ENCODE assay signal across 7 mouse cellular contexts in genomic region chr3:51510903-51511302, GRCm38 (mm10). TPM values are rescaled to one million over a fixed set of nuclear protein-coding genes. Genes with fewer than 3 reads are reported as not detected.
A peak's percentile ranks its signal among the peaks of the same experiment; 100 is the strongest.
DNase-seq lines count a peak whose midpoint lies in the region; ATAC-seq and TF ChIP-seq lines count a peak whose summit lies in the region.

No protein-coding gene starts in this region.

- peak; percentile 85 for TF ChIP-seq CTCF in hindbrain, postnatal 0 days (IDR thresholded peaks at IDR 0.05; ENCODE audit: low read depth)
- peak; percentile 88; the same call in 1 of the 2 replicates for TF ChIP-seq CTCF in small intestine, adult 2 months (IDR thresholded peaks at IDR 0.05; ENCODE audit: extremely low read depth, insufficient read length, insufficient replicate concordance, low read depth, low read length)

- no peaks in the 10 kb centered on the region for H3K4me1 ChIP-seq in hindbrain, postnatal 0 days (ENCODE audit: insufficient read depth, low read length)
- H3K4me1 ChIP-seq in megakaryocyte, embryonic 14.5 days = peaks cover 26% of the 10 kb centered on the region
- peaks cover 5% of the 10 kb centered on the region; the same call in 1 of the 2 replicates for H3K4me1 ChIP-seq in small intestine, adult 2 months (ENCODE audit: control insufficient read depth, insufficient read depth, insufficient read length, low read length)

- H3K27me3 ChIP-seq in hindbrain, postnatal 0 days (ENCODE audit: insufficient read depth, low read length) = no peaks in the 10 kb centered on the region
- H3K27me3 ChIP-seq in megakaryocyte, embryonic 14.5 days (replicated peaks) = peaks cover 5% of the 10 kb centered on the region
- no peaks in the 10 kb centered on the region for H3K27me3 ChIP-seq in small intestine, adult 2 months (ENCODE audit: control insufficient read depth, insufficient read depth, low read length)

- H3K4me3 ChIP-seq in hindbrain, postnatal 0 days (ENCODE audit: low read length) = no peak overlapping the region
- peak overlapping the region; percentile 87 for H3K4me3 ChIP-seq in megakaryocyte, embryonic 14.5 days (replicated peaks)
- H3K4me3 ChIP-seq in small intestine, adult 2 months (ENCODE audit: low read depth, low read length) = peak overlapping the region; percentile 55

- no peaks in the 10 kb centered on the region for H3K36me3 ChIP-seq in hindbrain, postnatal 0 days (ENCODE audit: insufficient read depth, low read length)
- peaks cover 17% of the 10 kb centered on the region for H3K36me3 ChIP-seq in megakaryocyte, embryonic 14.5 days (replicated peaks; ENCODE audit: low read length)
- no peaks in the 10 kb centered on the region for H3K36me3 ChIP-seq in small intestine, adult 2 months (ENCODE audit: control insufficient read depth, insufficient read depth, low read length)

- H3K27ac ChIP-seq in hindbrain, postnatal 0 days = no peak overlapping the region
- no peak overlapping the region for H3K27ac ChIP-seq in small intestine, adult 2 months (ENCODE audit: insufficient read depth, low read depth, low read length)

- H3K9me3 ChIP-seq in hindbrain, postnatal 0 days (ENCODE audit: low read length) = no peaks in the 10 kb centered on the region
- H3K9me3 ChIP-seq in megakaryocyte, embryonic 14.5 days = no peaks in the 10 kb centered on the region

- peak; percentile 16; the same call in 1 of the 2 replicates for TF ChIP-seq POLR2A in small intestine, adult 2 months (IDR thresholded peaks at IDR 0.05; ENCODE audit: low read depth, low read length)

- WGBS in hindbrain, postnatal 0 days = 31% methylated on average over 8 of the region's 8 CpGs
- WGBS in small intestine, adult 2 months = 5% methylated on average over 8 of the region's 8 CpGs

- H3K9ac ChIP-seq in hindbrain, postnatal 0 days (replicated peaks; ENCODE audit: low read length) = no peak overlapping the region

- peak; percentile 79 for DNase-seq in ZHBTc4 (ENCODE audit: low read depth, low spot score)
- peak; percentile 90 to 91 for DNase-seq in cerebellum, postnatal 10 days
- peak; percentile 75 to 82 for DNase-seq in frontal cortex, postnatal 36 days (ENCODE audit: low spot score in 2 of 2)
- DNase-seq in hindbrain, postnatal 0 days (ENCODE audit: low spot score) = peak; percentile 83
- peak; percentile 83 to 89 for DNase-seq in left cerebral cortex, adult 18-20 months (ENCODE audit: low spot score in 2 of 2)

- peak overlapping the region; percentile 17; the same call in 1 of the 2 replicates for H3K4me2 ChIP-seq in hindbrain, postnatal 0 days (ENCODE audit: low read depth, low read length)

- ATAC-seq in hindbrain, postnatal 0 days = peak; percentile 57; the same call in 1 of the 2 replicates

RNA-seq across cellular contexts. Expression of gene Rab33b, which starts 27.2 kb away (rescaled TPM):
- total RNA-seq in hindbrain, postnatal 0 days (2014; rRNA removed) = 30.2 and 32.4 TPM in 2 replicates
- polyA plus RNA-seq in hindbrain, postnatal 0 days (2015; fragmentation: Nextera tagmentation; extraction: Ambion mirVana) = 31.8 and 33.2 TPM in 2 replicates
- total RNA-seq in left cerebral cortex, adult 18-20 months (2021) = 10 to 100 TPM; 18.5 to 20.9 TPM
- 2.7 and 6.3 TPM in 2 replicates for polyA plus RNA-seq in megakaryocyte, embryonic 14.5 days (2012; ENCODE audit: insufficient read depth, low replicate concordance)
- 4.3 and 5.8 TPM in 2 replicates for polyA plus RNA-seq in small intestine, adult 2 months (2012; rRNA removed)

RNA-seq across cellular contexts. Expression of gene Setd7, which starts 49.8 kb away (rescaled TPM):
- 10.1 and 20.6 TPM in 2 replicates for total RNA-seq in hindbrain, postnatal 0 days (2014; rRNA removed)
- 2.4 and 2.5 TPM in 2 replicates for polyA plus RNA-seq in hindbrain, postnatal 0 days (2015; fragmentation: Nextera tagmentation; extraction: Ambion mirVana)
- 100 to 1,000 TPM; 125 to 129 TPM for total RNA-seq in left cerebral cortex, adult 18-20 months (2021)
- 4.2 and 5.0 TPM in 2 replicates for polyA plus RNA-seq in megakaryocyte, embryonic 14.5 days (2012; ENCODE audit: insufficient read depth, low replicate concordance)
- 4.3 and 8.9 TPM in 2 replicates for polyA plus RNA-seq in small intestine, adult 2 months (2012; rRNA removed)
